Mouse (Mus musculus) adrenal gland, adult 8-10 months (tissue): ENCODE measurements around the gene Gm20219. TPM values are rescaled to one million over a fixed set of nuclear protein-coding genes. Genes with fewer than 3 reads are reported as not detected.
"Not testable (repeated sequence)": the region's sequence is repeated elsewhere in the genome, so short reads cannot be mapped to it uniquely, and the experiment has no call there.

Experiments used
- DNase-seq: peaks from one replicate; pipeline ENCODE4 v3.0.0; 2022
- total RNA-seq, 4 experiments: library from RNA; stranded (reverse); gene quantifications; 2 replicates each; pipeline ENCODE4 v1.2.4; 2022

The Gm20219 gene
- total RNA-seq, 4 experiments from 2014 or later = 0.73 to 2.1 (median 1.1) TPM

GRCm38 (mm10) chr17:56512310-56512709, 41.9 kb downstream of the Gm20219 start, which contains the start of gene Znrf4:
Gene Znrf4, minus strand, starts transcription at chr17:56512431.
- no peak for DNase-seq

DNA sequence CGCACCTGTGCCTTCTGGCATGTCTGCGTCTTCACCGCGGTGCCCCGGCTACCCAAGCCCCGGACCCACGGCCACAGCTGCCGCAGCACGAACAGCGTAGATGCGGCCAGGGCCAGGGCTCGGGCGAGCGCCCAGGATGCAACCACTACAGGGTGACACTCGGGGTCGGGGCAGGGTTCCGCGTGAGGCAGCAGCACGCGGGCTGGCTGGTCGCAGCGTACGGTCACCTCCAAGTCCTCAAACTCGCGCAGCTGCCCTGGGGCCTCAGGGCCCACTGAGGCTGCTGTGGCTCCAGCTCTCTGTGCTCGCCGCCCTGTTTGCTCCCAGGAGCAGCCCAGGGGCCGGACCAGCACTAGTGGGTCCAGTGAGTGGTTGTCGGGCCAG, 42.5 kb downstream of the Gm20219 start:
- DNase-seq = no peak

DNA sequence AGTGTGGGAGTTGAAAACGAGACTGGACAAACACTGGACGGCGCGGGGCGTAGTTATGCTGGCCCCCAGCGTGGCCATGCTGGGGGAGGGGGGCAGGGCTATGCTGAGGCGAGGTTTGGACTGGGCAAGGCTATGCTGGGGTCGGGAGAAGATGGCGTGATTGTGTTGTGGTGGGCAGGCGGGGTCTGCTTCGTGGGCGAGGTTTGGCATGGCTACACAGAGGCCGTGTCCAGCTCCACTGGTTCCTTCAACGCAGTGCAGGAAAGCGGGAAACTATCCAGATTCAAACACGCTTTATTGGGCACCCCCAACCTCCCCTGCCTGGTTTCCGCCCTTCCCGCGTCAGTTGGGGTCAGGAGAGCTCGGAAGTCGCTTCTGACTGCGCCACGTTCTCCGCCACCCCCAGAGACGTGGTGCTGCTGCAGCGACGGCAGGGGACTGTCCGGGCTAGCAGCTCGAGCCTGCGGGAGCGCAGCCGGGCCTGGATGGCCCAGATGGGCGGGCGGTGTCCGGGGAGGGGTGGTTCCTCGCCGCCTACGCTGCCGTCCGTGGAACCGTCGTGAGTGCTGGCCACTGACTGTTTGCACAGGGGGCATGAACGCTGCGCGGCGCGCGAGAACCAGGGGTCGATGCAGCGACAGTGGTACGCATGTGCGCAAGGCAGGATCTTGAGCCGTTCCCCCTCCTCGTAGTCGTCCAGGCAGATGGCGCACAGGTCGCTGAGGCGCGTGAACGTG, 43.0 kb downstream of the Gm20219 start:
- DNase-seq = no peak

- no peak for DNase-seq
Measured at GRCm38 (mm10) chr17:56510473-56510969, 43.7 kb downstream of the Gm20219 start.

DNA sequence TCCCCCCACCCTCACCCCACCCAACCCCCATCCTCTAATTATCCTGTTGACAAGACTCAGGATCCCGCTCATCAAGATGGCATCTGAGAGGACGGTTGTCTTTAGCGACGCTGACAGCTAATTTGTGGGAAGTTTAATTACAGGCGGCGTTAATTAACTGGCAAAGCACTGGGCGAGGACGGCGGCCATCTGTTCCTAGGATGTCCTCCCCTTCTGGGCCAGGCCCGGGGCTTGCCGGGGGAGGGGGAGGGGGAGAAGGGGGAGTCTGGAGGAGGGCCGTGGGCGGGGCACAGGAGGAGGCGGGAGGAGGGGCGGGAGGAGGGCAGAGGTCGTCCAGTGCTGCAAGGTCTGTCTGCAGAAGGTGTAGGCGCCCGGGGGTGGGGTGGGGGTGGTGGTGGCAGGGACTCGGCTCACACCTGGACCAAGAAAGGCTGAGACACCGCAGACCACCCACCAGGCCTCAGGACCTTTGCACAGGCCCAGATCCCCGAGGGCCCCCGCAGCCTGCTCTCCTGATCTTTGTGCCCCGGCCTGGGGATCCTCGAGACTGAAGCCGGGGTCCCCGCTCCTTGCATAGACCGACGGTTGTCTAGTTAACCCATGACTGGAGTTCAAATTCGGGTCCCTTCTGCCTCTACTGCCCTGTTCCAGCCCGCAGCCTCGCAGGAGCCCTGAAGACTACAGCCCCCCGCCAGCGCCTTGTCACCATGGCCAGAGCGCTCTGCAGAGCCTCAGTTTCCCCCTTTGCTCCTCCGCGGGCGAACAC, 44.3 kb downstream of the Gm20219 start:
- DNase-seq = no peak

DNA sequence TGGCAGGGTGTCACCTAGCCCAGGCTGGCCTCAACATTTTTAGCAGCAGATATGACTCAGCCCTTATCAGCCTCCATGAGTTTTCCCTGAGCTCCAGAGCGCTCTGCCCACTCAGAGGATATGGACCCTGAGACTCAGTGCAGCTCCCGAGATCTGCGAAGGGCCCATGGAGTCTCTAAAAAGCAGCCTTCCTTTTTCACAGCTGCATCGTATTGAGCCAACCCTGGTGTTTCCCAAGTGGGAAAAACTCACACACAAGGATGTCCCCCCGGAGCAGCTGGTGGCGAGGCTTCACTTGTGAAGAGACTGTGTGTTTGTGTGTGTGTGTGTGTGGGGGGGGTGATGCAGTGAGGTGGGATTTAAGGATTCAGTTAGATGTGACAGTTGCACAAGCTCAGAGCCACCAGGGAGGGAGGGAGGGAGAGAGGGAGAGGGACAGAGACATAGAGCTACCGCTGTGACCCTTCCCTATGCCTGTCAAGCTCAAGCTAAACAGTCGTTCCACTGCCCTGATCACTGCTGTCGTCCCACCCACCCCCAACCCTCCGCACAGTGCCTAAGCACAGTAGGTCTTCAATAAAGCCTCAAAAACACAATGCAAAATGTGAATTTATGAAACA, 45.1 kb downstream of the Gm20219 start:
- no peak for DNase-seq

DNA sequence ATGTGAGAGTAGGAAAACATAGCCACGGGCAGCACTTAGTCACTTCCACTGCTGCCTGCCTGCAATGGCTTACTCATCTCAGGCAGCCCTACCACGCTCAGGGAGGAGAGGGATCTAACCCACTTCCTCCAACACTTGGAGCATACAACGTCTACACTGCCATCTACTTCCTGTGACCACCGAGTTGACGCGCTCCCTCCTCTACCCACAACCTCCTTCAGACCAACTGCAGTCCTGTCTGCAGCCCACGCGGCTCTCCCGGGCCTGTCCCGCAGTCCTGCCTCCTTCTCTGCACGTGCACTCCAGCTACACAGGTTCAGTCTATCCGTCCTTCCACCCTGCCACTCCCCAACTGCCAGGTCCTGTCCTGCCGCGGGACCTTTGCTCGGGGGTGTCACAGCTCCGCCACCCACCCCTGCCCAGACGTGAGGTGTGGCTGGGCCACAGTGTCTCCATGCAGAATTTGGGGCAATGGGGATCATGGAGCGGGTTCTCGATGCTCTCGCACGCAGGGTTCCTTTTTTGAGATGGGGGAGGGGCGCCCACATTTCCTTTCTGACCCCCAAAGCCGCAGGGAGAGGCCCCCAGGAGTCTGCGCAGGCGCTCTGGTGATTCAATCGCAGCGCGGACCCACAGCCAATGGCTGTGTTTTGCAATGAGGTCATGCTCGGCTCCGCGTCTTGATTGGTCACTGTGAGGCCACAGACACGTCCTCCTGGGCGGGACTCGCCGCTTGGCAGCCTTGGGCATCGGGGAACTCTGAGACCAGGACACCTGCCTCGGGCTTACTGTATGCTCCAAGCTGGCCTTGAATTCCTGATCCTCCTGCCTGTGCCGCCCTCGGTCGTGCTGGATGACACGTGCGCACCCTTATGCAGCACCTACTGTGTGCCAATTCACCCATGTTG, 46.8 kb downstream of the Gm20219 start:
- DNase-seq = peak; percentile 97

- DNase-seq = no peak
Measured at GRCm38 (mm10) chr17:56506417-56507065, 47.6 kb downstream of the Gm20219 start.

DNA sequence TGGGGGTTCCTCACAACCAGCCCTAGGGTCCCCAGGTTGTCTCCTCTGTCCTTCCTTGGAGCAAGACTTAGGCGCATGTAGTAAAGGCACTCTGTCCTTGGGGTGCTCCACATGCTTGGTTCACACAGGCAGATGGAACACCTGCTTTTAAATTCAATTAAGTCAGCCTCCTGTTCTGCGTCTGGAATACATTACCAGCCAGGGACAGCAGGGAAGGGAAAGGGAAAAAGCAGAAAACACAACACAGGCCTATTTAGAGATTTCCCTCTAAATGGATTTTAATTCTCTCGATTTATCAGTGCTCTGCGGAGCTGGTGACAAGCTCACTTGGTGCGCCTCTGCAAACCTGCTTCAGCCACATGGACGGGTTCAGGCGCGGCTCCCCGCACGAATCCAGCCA, 48.8 kb downstream of the Gm20219 start:
- DNase-seq = no peak

DNA sequence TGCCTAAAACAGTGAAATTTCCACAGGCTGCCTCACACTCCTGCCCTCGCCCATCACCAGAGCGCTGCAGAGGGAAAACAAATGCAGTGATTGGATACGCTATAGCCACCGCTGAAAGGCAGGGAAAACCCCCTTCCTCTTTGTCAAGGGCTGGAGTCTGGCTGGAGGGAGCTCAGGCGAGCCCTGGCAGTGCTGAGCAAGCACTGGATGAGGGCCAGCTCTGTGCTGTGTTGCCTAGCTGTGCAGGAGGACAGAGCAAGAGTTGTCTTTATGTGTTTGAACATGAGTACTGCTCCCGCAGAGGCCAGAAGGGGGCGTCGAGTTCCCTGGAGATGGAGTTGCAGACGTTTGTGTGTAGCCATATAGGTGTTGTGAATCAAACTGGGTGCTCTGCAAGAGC, 51.7 kb downstream of the Gm20219 start:
- no peak for DNase-seq

GRCm38 (mm10) chr17:56501635-56502400, 52.4 kb downstream of the Gm20219 start:
- not testable (repeated sequence) for DNase-seq

Other genes with a start within 250 kb of the Gm20219 start
- 10 to 100 TPM; 36.7 to 54.1 (median 47.4) TPM for gene Kdm4b, start 228.3 kb downstream of the Gm20219 start, total RNA-seq
- 100 to 1,000 TPM; 253 to 392 (median 313) TPM for gene Ptprs, start 77.9 kb downstream of the Gm20219 start, total RNA-seq
- not detected for gene Znrf4, start 42.0 kb downstream of the Gm20219 start, total RNA-seq
- 100 to 1,000 TPM in 3 of 4 experiments, 10 to 100 TPM in 1; 79.7 to 193 (median 154) TPM for gene Safb2, start 30.2 kb upstream of the Gm20219 start, total RNA-seq
- 100 to 1,000 TPM in 3 of 4 experiments, 10 to 100 TPM in 1; 87.8 to 184 (median 132) TPM for gene Safb, start 30.4 kb upstream of the Gm20219 start, total RNA-seq
- 100 to 1,000 TPM; 245 to 323 (median 277) TPM for gene 2410015M20Rik, start 55.4 kb upstream of the Gm20219 start, total RNA-seq
- gene Rpl36, start 59.0 kb upstream of the Gm20219 start, total RNA-seq = 100 to 1,000 TPM; 674 to 792 (median 703) TPM
- gene Lonp1, start 72.5 kb upstream of the Gm20219 start, total RNA-seq = 100 to 1,000 TPM; 574 to 853 (median 690) TPM
- 1 to 10 TPM; 3.2 to 4.5 (median 3.4) TPM for gene Catsperd, start 73.8 kb upstream of the Gm20219 start, total RNA-seq
- gene Ranbp3, start 118.9 kb upstream of the Gm20219 start, total RNA-seq = 10 to 100 TPM; 80.2 to 92.3 (median 84.3) TPM
- 100 to 1,000 TPM; 176 to 281 (median 205) TPM for gene Ndufa11, start 163.4 kb upstream of the Gm20219 start, total RNA-seq
- gene Vmac, start 163.6 kb upstream of the Gm20219 start, total RNA-seq = 10 to 100 TPM; 31.6 to 47.2 (median 41.6) TPM
- gene Nrtn, start 203.1 kb upstream of the Gm20219 start, total RNA-seq = 1 to 10 TPM; 3.6 to 5.6 (median 4.9) TPM
- gene Dus3l, start 210.4 kb upstream of the Gm20219 start, total RNA-seq = 10 to 100 TPM; 37.4 to 58.6 (median 47.0) TPM
- gene Prr22, start 215.9 kb upstream of the Gm20219 start, total RNA-seq = 1 to 10 TPM in 1 of 4 experiments, under 1 TPM in 3; 0.28 to 1.4 (median 0.53) TPM